Mouse (Mus musculus): ENCODE data around the gene Syne2.

DNA sequence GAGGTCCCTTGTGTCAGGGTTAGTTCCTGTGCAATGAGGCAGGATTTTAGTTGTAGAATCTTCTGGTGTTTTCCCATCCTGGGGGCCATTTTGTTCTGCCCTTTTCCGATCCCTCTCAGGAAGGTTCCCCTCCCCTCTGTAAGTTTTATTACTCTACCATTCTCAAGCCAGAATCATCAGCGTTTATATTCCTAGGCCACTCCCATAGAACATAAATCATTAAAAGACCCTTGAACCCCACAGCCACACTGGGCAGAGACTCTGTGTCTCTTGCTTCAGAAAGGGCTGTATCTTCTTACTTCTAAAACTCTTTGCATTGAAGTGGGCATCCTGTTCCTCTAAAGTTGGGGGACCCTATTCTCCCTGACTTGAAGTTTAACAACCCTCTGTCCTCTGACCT lies 180.5 kb downstream of the Syne2 start:
- TF ChIP-seq MAFK (IDR thresholded peaks at IDR 0.05; ENCODE audit: insufficient read depth, low read depth, low read length), result no peak
- TF ChIP-seq HCFC1 (IDR thresholded peaks at IDR 0.05; ENCODE audit: borderline replicate concordance, insufficient read depth, low read length), result no peak
- TF ChIP-seq ZNF384 (IDR thresholded peaks at IDR 0.05; ENCODE audit: low read depth, low read length), result no peak
- no peak for TF ChIP-seq CHD2 (IDR thresholded peaks at IDR 0.05; ENCODE audit: low read depth, low read length)
- TF ChIP-seq ZC3H11A (IDR thresholded peaks at IDR 0.05; ENCODE audit: borderline replicate concordance, low read depth, low read length), result no peak

All from ES-E14 (cell line).